10 mouse cellular contexts compared by ENCODE assay signal in the genomic region with DNA sequence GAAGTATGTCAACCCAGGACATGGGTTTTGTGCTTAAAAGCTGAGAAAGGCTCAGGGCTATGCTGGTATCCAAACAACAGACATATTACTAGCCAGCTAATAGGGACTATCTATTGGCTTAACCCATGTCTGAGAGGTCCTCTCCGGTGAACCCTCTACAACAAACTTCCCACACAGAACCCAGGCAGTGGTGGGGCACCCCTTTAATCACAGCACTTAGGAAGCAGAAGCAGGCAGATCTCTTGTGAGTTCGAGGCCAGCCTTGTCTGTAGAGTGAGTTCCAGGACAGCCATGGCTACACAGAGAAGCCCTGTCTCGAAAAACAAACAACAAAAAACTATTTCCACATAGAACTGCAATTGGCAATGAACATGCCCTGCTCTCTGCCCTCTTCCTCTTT. TPM values are rescaled to one million over a fixed set of nuclear protein-coding genes. Genes with fewer than 3 reads are reported as not detected.
DNase-seq lines count a peak whose midpoint lies in the region; ATAC-seq lines count a peak whose summit lies in the region.
"Had no signal": no experiment of that assay in that cellular context is flagged by ENCODE, and none has a peak within 500 bp of the region (broad histone marks: within the 10 kb centered on the region; RNA-seq: fewer than 3 reads in every experiment).

No protein-coding gene starts in this region.

- intact Hi-C loops in heart, postnatal 25 days (cut with DNase I), result loop anchor here (2.0 to 10.0 kb wide), 3 partner anchors 18 to 266 kb away; a partner anchor contains a TSS

- WGBS in heart, embryonic 13.5 days, result 75% methylated on average over 3 of the region's 3 CpGs
- WGBS in lung, embryonic 15.5 days, result 79% methylated on average over 3 of the region's 3 CpGs
- 89% methylated on average over 3 of the region's 3 CpGs for WGBS in limb, embryonic 13.5 days
- WGBS in stomach, embryonic 15.5 days, result 77% methylated on average over 3 of the region's 3 CpGs

- no peak for DNase-seq in heart, postnatal 25 days (ENCODE audit: low spot score)
- no peak for DNase-seq in lung, adult 18-20 months
- no peak for DNase-seq in frontal cortex, postnatal 36 days (ENCODE audit: low spot score in 2 of 2)

- ATAC-seq in heart, embryonic 13.5 days (ENCODE audit: extremely low read depth, insufficient number of reproducible peaks, low FRiP score, low TSS enrichment), result no peak
- ATAC-seq in lung, embryonic 15.5 days (ENCODE audit: borderline replicate concordance, extremely low read depth, low FRiP score, low TSS enrichment), result no peak
- ATAC-seq in limb, embryonic 13.5 days (ENCODE audit: low FRiP score, low read depth), result no peak
- ATAC-seq in stomach, embryonic 15.5 days (ENCODE audit: insufficient read depth, low FRiP score, low read depth), result no peak

- H3K4me1 ChIP-seq in heart, embryonic 13.5 days, result peaks cover 48% of the 10 kb centered on the region
- H3K4me1 ChIP-seq in lung, embryonic 15.5 days, result peaks cover 52% of the 10 kb centered on the region
- H3K4me1 ChIP-seq in limb, embryonic 13.5 days, result peaks cover 36% of the 10 kb centered on the region
- peaks cover 22% of the 10 kb centered on the region for H3K4me1 ChIP-seq in stomach, embryonic 15.5 days

- peak overlapping the region; percentile 36 for H3K27ac ChIP-seq in heart, embryonic 13.5 days (replicated peaks)
- peak overlapping the region; percentile 48; the same call in 1 of the 2 replicates for H3K27ac ChIP-seq in lung, embryonic 15.5 days
- 0 out of 2 replicates have a peak overlapping the region, but pooled peaks have one; percentile 35 for H3K27ac ChIP-seq in limb, embryonic 13.5 days
- H3K27ac ChIP-seq in stomach, embryonic 15.5 days, result peak overlapping the region; percentile 51; the same call in 1 of the 2 replicates
- H3K27ac ChIP-seq: hindbrain, embryonic 13.5 days had no signal

- peak overlapping the region; percentile 57 for H3K4me2 ChIP-seq in heart, embryonic 13.5 days
- H3K4me2 ChIP-seq in lung, embryonic 15.5 days, result no peak overlapping the region
- H3K4me2 ChIP-seq in limb, embryonic 13.5 days (replicated peaks), result peak overlapping the region; percentile 44
- H3K4me2 ChIP-seq in stomach, embryonic 15.5 days, result no peak overlapping the region
- H3K4me2 ChIP-seq: hindbrain, embryonic 13.5 days had no signal

- H3K27me3 ChIP-seq in heart, embryonic 13.5 days (replicated peaks), result no peaks in the 10 kb centered on the region
- H3K27me3 ChIP-seq in lung, embryonic 15.5 days, result no peaks in the 10 kb centered on the region
- peaks cover 14% of the 10 kb centered on the region for H3K27me3 ChIP-seq in limb, embryonic 13.5 days
- H3K27me3 ChIP-seq in stomach, embryonic 15.5 days (replicated peaks), result no peaks in the 10 kb centered on the region

- H3K4me3 ChIP-seq in heart, embryonic 13.5 days, result no peak overlapping the region
- H3K4me3 ChIP-seq in lung, embryonic 15.5 days, result no peak overlapping the region
- H3K4me3 ChIP-seq in limb, embryonic 13.5 days, result no peak overlapping the region
- H3K4me3 ChIP-seq in stomach, embryonic 15.5 days (replicated peaks), result no peak overlapping the region
- H3K4me3 ChIP-seq: hindbrain, embryonic 13.5 days had no signal

- no peaks in the 10 kb centered on the region for H3K36me3 ChIP-seq in heart, embryonic 13.5 days
- H3K36me3 ChIP-seq in lung, embryonic 15.5 days, result no peaks in the 10 kb centered on the region
- H3K36me3 ChIP-seq in limb, embryonic 13.5 days, result no peaks in the 10 kb centered on the region
- no peaks in the 10 kb centered on the region for H3K36me3 ChIP-seq in stomach, embryonic 15.5 days
- H3K36me3 ChIP-seq: hindbrain, embryonic 13.5 days had no signal

- H3K9ac ChIP-seq in heart, embryonic 13.5 days, result peak overlapping the region; percentile 54; the same call in 1 of the 2 replicates
- no peak overlapping the region for H3K9ac ChIP-seq in lung, embryonic 15.5 days
- no peak overlapping the region for H3K9ac ChIP-seq in limb, embryonic 13.5 days
- no peak overlapping the region for H3K9ac ChIP-seq in stomach, embryonic 15.5 days
- H3K9ac ChIP-seq: hindbrain, embryonic 13.5 days had no signal

- H3K9me3 ChIP-seq in heart, embryonic 13.5 days, result no peaks in the 10 kb centered on the region
- H3K9me3 ChIP-seq in lung, embryonic 15.5 days, result no peaks in the 10 kb centered on the region
- no peaks in the 10 kb centered on the region for H3K9me3 ChIP-seq in limb, embryonic 13.5 days
- H3K9me3 ChIP-seq in stomach, embryonic 15.5 days, result no peaks in the 10 kb centered on the region
- H3K9me3 ChIP-seq: hindbrain, embryonic 13.5 days had no signal

RNA-seq across cellular contexts. Expression of a gene that starts 7.5 kb away (rescaled TPM):
- 112 and 127 TPM in 2 replicates for polyA plus RNA-seq in heart, embryonic 13.5 days (2015; fragmentation: Nextera tagmentation; extraction: Ambion mirVana)
- total RNA-seq in heart, postnatal 25 days (2021), result 10 to 100 TPM; 38.9 to 40.4 TPM
- 86.2 and 92.9 TPM in 2 replicates for polyA plus RNA-seq in lung, embryonic 15.5 days (2015; fragmentation: Nextera tagmentation; extraction: Ambion mirVana)
- 29.6 and 30.4 TPM in 2 replicates for polyA plus RNA-seq in limb, embryonic 13.5 days (2015; fragmentation: Nextera tagmentation; extraction: Ambion mirVana)
- 38.3 and 43.0 TPM in 2 replicates for polyA plus RNA-seq in stomach, embryonic 15.5 days (2015; fragmentation: Nextera tagmentation; extraction: Ambion mirVana)

RNA-seq across cellular contexts. Expression of a gene that starts 13.4 kb away (rescaled TPM):
- polyA plus RNA-seq in heart, embryonic 13.5 days (2015; fragmentation: Nextera tagmentation; extraction: Ambion mirVana), result 38.5 and 39.3 TPM in 2 replicates
- 1 to 10 TPM; 7.7 to 8.1 TPM for total RNA-seq in heart, postnatal 25 days (2021)
- 69.9 and 71.4 TPM in 2 replicates for polyA plus RNA-seq in lung, embryonic 15.5 days (2015; fragmentation: Nextera tagmentation; extraction: Ambion mirVana)
- polyA plus RNA-seq in limb, embryonic 13.5 days (2015; fragmentation: Nextera tagmentation; extraction: Ambion mirVana), result 79.6 and 84.1 TPM in 2 replicates
- polyA plus RNA-seq in stomach, embryonic 15.5 days (2015; fragmentation: Nextera tagmentation; extraction: Ambion mirVana), result 59.9 and 60.8 TPM in 2 replicates

RNA-seq across cellular contexts. Expression of a gene that starts 13.4 kb away (rescaled TPM):
- not detected in 2 replicates for polyA plus RNA-seq in heart, embryonic 13.5 days (2015; fragmentation: Nextera tagmentation; extraction: Ambion mirVana)
- under 1 TPM in 1 of 2 experiments, not detected in 1; 0.11 TPM for total RNA-seq in heart, postnatal 25 days (2021)
- polyA plus RNA-seq in lung, embryonic 15.5 days (2015; fragmentation: Nextera tagmentation; extraction: Ambion mirVana), result 0.17 and 0.21 TPM in 2 replicates
- polyA plus RNA-seq in limb, embryonic 13.5 days (2015; fragmentation: Nextera tagmentation; extraction: Ambion mirVana), result 0.09 and 0.10 TPM in 2 replicates
- 0.14 and 0.18 TPM in 2 replicates for polyA plus RNA-seq in stomach, embryonic 15.5 days (2015; fragmentation: Nextera tagmentation; extraction: Ambion mirVana)
- total RNA-seq: megakaryocyte, adult 5-6 weeks had no signal

RNA-seq across cellular contexts. Expression of a gene that starts 19.7 kb away (rescaled TPM):
- polyA plus RNA-seq in heart, embryonic 13.5 days (2015; fragmentation: Nextera tagmentation; extraction: Ambion mirVana), result 1.1 and 2.1 TPM in 2 replicates
- 10 to 100 TPM in 1 of 2 experiments, 1 to 10 TPM in 1; 9.7 to 10.9 TPM for total RNA-seq in heart, postnatal 25 days (2021)
- 6.3 and 6.5 TPM in 2 replicates for polyA plus RNA-seq in lung, embryonic 15.5 days (2015; fragmentation: Nextera tagmentation; extraction: Ambion mirVana)
- polyA plus RNA-seq in limb, embryonic 13.5 days (2015; fragmentation: Nextera tagmentation; extraction: Ambion mirVana), result 2.6 and 3.4 TPM in 2 replicates
- 2.8 and 3.3 TPM in 2 replicates for polyA plus RNA-seq in stomach, embryonic 15.5 days (2015; fragmentation: Nextera tagmentation; extraction: Ambion mirVana)

RNA-seq across cellular contexts. Expression of a gene that starts 25.2 kb away (rescaled TPM):
- not detected in 2 replicates for polyA plus RNA-seq in heart, embryonic 13.5 days (2015; fragmentation: Nextera tagmentation; extraction: Ambion mirVana)
- total RNA-seq in heart, postnatal 25 days (2021), result not detected
- polyA plus RNA-seq in lung, embryonic 15.5 days (2015; fragmentation: Nextera tagmentation; extraction: Ambion mirVana), result 0.14 and 0.28 TPM in 2 replicates
- polyA plus RNA-seq in limb, embryonic 13.5 days (2015; fragmentation: Nextera tagmentation; extraction: Ambion mirVana), result 0.13 and 0.17 TPM in 2 replicates
- polyA plus RNA-seq in stomach, embryonic 15.5 days (2015; fragmentation: Nextera tagmentation; extraction: Ambion mirVana), result 0.18 TPM in 2 replicates
- total RNA-seq: megakaryocyte, adult 5-6 weeks had no signal
- polyA plus RNA-seq: embryonic facial prominence, embryonic 14.5 days had no signal

Comparison
In these comparisons a context has a peak if more than half of its experiments do, and no peak if none do; other contexts are left out.
1. H3K4me2 ChIP-seq: peak in heart, embryonic 13.5 days (single experiment) and limb, embryonic 13.5 days (single experiment); none in lung, embryonic 15.5 days (single experiment) and stomach, embryonic 15.5 days (single experiment).
2. Peak in every context shown above with its lines, with median percentiles within 50 percentile points of each other: H3K27ac ChIP-seq.